Mouse (Mus musculus): ENCODE results near the gene Kdelr2.

- TF ChIP-seq MAFK (IDR thresholded peaks at IDR 0.05; ENCODE audit: insufficient read depth, low read depth, low read length) (no peak), ZC3H11A (IDR thresholded peaks at IDR 0.05; ENCODE audit: borderline replicate concordance, low read depth, low read length) (no peak), HCFC1 (IDR thresholded peaks at IDR 0.05; ENCODE audit: borderline replicate concordance, insufficient read depth, low read length) (no peak)
These were observed 33.1 kb upstream of the Kdelr2 start for GRCm38 (mm10) chr5:143370416-143371145.

Data from ES-E14 (cell line).